Mouse (Mus musculus): ENCODE measurements around the gene Bgn.

Bgn gene

DNA sequence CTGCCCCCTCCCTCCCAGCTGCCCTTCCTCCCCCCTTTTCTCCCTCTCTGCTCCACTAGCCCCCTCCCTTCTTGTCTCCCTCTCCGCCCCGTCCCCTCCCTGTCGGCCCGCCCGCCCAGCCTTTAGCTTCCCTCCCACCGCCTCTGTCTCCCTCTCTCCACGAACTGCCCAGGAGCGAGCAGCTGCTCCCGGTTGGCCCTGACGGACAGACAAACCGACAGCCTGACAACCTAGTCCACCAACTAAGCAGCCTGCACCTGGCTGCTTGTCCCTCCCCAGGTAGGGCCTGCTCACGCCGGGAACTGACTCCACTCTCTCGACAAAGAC, at the start of gene Bgn:
TSS of gene Bgn (plus strand) at position 119 of the 327 bp plus-strand sequence.
- DNase-seq (ENCODE audit: low spot score), result no peak

DNA sequence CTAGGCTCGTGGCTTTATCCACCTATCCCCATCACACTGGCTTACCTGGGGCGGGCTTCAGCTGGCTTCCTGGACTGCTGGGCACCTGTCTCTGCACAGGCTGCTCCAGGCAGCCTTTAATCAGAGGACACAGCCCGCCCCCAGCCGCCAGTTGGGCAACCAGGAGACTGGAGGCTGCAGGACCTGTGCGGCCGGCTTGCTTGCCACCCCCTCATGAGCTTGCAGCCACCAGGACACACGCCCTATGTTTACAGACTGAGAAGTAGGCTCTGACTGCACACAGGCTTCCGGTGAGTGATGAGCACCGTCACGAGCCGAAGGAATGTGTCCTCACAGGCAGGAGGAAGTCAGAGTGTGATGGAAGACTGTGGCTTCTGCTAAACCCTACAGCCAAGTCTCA, 48.1 kb upstream of the Bgn start, which contains the start of gene Trex2:
TSS of gene Trex2 (minus strand) at position 93 of the 400 bp plus-strand sequence.
- no peak for DNase-seq (ENCODE audit: low spot score)

DNA sequence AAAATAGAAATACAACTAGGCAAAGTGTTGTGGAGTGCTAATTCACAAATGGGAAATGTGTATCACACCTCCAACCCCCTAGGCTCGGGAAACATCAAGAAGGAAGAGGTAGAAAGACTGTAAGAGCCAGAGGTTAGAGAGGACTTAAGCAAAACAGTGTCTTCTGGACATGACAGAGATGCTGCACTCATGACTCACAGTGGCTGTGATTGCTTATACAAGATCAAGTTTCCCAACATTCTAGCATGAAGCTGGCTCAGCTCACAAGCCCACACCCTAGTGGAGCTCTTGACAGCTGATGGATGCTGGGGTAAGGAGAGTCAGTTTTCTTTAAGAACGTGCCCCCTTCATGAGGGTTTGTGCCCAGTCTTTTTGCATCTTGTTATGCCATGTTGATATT, 42.0 kb upstream of the Bgn start:
- DNase-seq (ENCODE audit: low spot score), result no peak

GRCm38 (mm10) chrX:73451949-73452348, 31.5 kb upstream of the Bgn start:
- DNase-seq (ENCODE audit: low spot score), result peak; percentile 65

DNA sequence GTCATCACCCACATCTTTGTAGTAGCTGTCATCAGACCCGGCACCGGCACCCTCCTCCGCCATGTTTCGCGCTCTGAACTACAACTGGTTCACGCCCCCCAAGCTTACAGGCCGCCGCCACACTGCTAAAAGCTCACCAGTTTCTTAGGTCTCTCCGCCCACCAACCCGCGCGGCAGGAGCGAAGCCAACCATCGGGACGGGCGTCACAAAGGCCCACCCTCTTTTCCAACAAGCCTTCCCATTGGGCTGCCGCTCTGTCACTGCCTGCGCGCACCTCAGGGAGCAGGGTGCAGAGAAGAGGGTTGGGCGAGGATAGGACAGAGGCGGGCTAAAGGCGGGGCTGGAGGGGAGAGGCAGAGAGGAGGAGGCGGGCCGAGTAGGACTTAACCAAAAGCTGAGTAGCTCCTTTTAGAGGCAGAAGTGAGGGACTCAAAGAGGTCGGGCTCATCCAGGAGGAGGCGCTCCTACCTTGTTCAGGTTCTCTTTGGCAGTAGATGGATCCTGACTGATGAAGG, 24.5 kb upstream of the Bgn start, which contains the start of gene Haus7:
TSS of gene Haus7 (minus strand) at position 168 of the 516 bp plus-strand sequence.
- peak; percentile 93 for DNase-seq (ENCODE audit: low spot score)

- DNase-seq (ENCODE audit: low spot score), result no peak
Observed at GRCm38 (mm10) chrX:73460792-73461191, 22.6 kb upstream of the Bgn start.

DNA sequence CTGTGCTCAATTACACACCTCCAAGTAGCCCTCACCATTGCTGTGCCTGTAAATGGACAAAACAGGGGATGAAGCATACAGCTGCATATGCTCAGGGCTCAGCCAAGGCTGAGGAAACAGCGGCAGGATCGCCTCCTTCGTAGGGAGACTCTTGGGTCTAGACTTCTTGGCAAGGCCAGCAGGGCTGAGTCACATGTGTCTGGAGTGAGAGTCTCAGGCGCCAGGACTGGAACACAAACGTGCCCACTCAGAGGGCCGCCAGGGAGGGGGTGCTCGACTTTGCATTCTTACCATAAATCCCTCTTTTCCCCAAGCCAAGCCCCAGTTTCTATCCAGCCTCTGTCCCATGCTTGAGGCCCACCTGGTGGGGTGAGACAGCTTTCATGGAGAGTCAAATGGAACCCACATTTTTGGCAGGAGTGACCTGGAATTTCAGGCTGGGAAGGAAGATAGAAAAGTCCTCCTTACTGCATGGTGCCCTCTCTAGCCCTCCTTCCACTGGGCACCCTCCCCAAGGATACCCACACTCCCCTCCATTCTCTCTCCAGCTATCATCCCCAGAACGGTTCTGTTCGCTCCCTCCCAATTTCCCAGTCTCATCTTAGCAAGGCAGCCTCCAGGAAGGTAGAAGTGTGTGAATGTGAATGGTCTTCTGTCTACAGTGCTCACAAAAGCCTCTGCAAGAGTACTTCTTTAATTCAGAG, 17.8 kb upstream of the Bgn start:
- no peak for DNase-seq (ENCODE audit: low spot score)

- peak; percentile 62 for DNase-seq (ENCODE audit: low spot score)
Observed at GRCm38 (mm10) chrX:73467446-73468241, 15.8 kb upstream of the Bgn start.

GRCm38 (mm10) chrX:73468330-73468729, 15.1 kb upstream of the Bgn start:
- no peak for DNase-seq (ENCODE audit: low spot score)

GRCm38 (mm10) chrX:73468752-73469151, 14.7 kb upstream of the Bgn start:
- DNase-seq (ENCODE audit: low spot score), result no peak

DNA sequence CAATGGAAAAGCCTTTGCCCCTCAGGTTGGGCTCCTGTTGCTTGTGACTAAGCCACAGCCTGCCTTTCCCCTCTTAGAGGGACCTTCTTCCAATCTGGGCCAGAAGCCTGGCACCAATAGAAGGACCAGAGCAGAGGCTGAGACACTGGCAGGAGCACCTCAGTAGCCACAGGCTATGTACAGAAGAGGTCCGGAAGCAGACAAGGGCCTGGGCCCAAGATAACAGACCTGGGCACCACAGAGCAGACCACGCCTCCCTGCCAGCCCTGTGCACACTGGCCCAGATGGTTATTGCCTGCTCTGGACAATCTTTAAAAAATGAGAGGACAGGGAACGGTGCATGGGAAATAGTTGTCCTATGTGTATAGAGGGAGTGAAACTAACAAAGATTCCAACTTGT, 11.6 kb upstream of the Bgn start:
- DNase-seq (ENCODE audit: low spot score), result no peak

DNA sequence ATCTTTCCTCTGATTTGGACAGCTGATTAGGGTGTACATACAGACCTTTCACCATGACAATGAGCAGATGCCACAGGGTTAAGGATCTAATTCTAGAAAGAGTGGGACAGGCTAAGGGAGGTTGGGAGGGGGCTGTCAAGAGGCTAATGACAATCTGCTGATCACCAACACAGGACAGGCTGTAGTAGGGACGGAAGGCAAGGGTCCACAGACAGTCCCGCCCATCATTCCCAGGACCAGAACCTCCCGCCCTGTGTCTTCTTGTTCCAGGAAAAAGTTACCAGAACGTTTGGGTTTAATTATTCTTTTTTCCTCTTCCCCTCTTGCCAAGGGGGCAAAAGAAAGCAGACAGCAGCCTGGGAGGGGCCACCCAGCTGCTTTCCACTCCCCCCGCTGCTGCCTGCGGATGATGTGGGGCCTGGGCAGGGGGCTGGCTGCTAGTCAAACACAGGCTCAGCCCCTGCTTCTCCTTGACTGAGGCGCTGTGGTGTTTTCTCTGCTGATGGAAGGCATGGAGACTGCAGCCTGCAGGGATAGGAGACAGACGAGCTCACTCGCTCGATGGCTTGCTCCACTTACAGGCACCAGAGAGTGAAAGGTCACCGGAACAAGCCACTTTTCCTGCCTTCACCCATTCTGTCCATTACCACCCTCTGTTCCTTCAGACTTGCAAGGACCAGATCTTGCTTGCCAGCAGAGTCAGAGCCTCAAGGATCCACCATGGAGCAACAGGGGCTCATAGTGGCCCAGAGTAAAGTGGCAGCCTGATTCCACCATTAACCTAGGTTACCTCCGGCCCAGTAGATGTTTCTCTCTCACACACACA, 8.8 kb upstream of the Bgn start:
- DNase-seq (ENCODE audit: low spot score), result no peak

GRCm38 (mm10) chrX:73475658-73476256, 7.6 kb upstream of the Bgn start:
- DNase-seq (ENCODE audit: low spot score), result no peak

DNA sequence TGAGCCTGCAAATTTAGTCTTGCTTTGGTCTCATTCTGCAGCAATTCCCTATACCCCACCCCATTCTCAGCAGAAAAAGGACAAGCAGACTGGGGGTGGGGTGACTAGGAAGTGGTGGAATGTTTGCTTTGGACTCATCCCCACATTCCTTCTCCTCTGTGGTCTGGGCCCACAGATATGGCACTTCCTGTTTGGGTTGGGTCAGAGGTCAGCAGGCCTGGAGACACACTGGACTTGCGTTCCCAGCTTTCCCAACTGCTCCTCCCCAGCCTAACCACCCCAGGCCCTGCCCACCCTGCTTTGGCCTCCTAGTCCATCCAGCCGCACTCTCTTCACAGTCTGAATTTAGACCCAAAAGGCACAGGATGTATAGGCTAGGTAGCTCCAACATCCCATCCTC, 6.8 kb upstream of the Bgn start:
- DNase-seq (ENCODE audit: low spot score), result peak; percentile 34

GRCm38 (mm10) chrX:73477500-73477899, 5.9 kb upstream of the Bgn start:
- no peak for DNase-seq (ENCODE audit: low spot score)

DNA sequence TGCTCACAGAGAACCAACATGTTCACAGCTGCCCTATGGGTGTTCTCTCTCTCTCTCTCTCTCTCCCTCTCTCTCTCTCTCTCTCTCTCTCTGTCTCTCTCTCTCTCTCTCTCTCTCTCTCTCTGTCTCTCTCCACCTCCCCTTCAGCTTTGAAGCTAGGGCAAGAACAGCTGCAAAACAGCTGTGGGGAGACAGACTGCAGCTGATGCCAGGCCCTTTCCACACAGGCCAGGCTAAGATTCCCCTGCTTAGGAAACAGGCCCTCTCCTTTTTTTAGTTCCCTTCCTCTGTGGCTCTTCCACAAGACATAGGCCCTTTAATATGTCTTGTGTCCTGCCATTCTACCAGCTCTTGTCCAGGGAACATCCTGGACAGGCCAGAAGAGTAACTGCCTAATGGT, 3.7 kb upstream of the Bgn start:
- DNase-seq (ENCODE audit: low spot score), result no peak

- DNase-seq (ENCODE audit: low spot score), result no peak
Observed at GRCm38 (mm10) chrX:73480334-73480733, 3.1 kb upstream of the Bgn start.

DNA sequence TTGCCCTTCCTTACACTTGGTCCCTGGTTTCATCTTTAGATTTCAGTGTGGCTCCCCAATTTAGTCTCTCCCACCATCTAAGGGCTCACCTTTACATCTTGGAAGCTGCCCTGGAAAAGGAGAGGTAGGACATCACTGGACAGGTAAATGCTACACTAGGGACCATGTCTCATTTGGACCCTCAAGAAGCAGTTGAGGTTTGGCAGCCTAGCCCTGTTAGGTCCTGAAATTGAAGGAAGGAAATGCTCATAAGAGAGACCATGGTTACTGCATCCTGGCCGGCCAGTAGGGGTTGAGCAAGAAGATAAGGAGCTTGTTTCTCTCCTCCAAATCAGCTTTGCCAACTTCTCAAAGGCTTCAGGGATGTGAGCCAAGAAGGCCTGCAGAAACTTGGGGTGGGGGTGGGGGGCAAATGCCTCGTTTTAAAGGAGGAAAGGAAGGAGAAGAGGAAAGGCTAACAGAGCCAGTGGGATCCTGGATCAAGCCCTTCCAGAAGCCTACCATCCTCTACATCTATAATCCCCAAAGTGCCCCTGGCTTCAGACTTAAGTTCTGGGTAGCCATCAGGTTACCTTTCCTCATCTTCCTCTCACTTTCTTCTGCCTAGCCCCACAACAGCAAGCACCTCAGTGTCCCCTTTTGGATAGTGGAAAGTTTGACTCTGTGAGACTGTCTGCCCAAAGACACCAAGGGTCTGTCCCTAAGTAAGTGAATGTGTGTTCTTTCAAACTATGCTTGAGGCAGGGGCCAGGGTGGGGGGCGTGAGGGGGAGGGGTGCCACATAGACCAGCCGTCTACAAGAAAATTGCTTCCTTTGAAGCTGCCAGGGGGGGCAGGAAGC, 539 bp upstream of the Bgn start:
- no peak for DNase-seq (ENCODE audit: low spot score)

DNA sequence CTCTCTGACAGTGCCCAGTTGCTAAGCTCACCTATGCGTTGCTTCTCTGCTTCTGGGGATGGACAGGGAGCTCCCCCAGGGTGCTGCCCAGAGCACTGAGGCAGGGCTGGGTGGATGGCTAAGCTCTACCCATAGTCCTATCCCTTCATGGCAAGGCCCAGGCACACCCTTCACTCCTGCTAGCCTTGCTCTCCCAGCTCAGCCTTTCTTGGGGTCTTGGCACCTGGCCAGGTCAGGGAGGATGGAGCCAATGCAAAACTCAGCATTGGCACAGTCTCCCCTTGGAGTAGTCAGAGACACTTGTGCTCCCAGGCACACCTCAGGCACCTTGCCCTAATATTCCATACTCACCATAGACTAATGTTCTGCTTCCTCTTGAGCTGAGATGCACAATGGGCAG, 674 bp downstream of the Bgn start:
- DNase-seq (ENCODE audit: low spot score), result no peak

DNA sequence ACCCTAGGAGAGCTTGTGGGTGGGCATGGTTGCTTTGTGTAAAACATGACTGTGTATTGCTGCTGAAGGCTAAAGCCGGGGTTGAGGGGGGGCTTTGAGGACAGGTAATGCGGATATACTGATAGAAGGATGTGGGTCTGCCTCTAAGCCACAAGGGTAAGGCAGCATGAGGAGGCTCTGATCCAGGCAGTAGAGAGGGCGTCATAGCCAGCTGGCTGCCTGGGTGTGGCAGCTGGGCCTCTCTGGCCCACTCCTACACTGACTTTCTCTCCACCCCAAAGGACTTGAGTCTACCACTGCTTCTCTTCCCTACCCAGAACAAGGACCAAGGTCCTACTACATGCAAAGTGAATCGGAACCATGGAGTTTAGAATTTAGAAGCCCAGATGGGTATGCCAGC, 1.5 kb downstream of the Bgn start:
- DNase-seq (ENCODE audit: low spot score), result no peak

DNA sequence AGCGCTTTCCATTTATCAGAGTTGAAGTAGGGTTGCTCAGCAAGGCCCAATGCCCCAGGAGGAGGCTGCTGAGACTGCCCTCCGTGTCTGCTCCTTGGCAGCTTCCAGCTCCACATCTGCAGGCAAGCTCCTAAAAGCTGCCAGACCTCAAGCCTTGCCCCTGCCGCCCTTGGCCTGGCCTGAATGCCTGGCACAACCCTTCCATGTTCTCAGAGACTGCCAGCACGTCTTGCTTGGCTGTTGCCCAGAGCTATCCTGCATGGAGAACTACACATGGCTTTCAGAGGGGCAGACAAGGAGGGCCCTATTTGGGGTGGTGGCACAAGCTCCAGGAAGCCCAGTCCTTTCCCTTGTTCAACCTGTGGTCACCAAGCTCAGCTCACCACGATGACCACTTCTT, 3.5 kb downstream of the Bgn start:
- no peak for DNase-seq (ENCODE audit: low spot score)
